Mouse (Mus musculus) spleen, adult 2 months (tissue): ENCODE results near the gene Mpped2.

Experiments
- CTCF ChIP-seq: fragments of 200-500 bp; IDR thresholded peaks from 2 replicates; pipeline ENCODE4 v1.5.1; 2011; ENCODE audit warnings: mild to moderate bottlenecking, inconsistent platforms; ENCODE audit not compliant: insufficient read depth, insufficient read length, insufficient replicate concordance; ENCODE audit errors: extremely low read depth
- POLR2A ChIP-seq: fragments of 200-500 bp; IDR thresholded peaks from 2 replicates; pipeline ENCODE4 v1.6.1; 2011; ENCODE audit warnings: low read depth, low read length, inconsistent platforms

GRCm38 (mm10) chr2:106790329-106790701 lies 97.2 kb downstream of the Mpped2 start:
- no peak for TF ChIP-seq CTCF
- TF ChIP-seq POLR2A = no peak
